Mouse (Mus musculus) NIH3T3 (cell line): ENCODE measurements around the gene Ccdc103.

Experiments
- DNase-seq: peaks from one replicate; pipeline ENCODE4 v3.0.0-alpha.2; 2012; ENCODE audit warnings: low read depth

The Ccdc103 gene

DNA sequence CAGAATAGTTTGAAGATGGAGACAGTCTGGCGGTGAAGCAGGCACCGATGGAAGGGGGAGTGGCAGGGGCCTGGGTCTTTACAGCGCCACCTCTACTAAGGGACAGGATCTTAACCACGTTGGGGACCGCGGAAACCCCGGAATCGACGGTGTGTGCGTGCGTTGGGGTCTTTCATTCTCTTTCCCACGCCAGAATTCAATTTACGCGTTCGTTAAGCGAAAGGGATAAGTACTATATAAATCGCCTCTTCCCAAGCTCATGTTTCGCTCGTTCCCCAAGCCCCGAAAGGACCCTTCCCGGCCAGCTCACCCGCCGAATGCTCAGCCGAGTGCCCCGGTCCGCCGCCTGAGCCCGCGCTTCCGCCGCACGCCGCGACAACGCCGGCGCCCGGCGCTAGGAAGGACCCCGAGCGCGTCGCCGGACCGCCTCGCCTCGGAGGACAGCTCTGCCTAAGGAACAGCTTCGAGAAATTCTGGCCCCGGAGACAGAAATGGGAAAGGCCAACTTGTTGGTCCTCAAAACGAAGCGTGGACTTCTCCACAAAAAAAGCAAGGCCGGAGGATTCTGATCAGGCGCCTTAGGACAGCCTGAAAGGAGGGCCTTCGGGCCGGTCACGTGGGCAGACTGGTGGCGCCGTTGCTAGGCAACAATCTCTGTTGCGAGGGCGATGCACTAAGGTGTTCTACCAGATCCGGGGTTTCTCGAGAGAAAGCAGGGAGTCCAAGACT lies at the start of gene Ccdc103, which contains the start of gene Eftud2:
TSS of gene Ccdc103 (plus strand) at position 620 of the 729 bp plus-strand sequence.
TSS of gene Eftud2 (minus strand) at position 401 of the 729 bp plus-strand sequence.
- DNase-seq: peak; percentile 94

DNA sequence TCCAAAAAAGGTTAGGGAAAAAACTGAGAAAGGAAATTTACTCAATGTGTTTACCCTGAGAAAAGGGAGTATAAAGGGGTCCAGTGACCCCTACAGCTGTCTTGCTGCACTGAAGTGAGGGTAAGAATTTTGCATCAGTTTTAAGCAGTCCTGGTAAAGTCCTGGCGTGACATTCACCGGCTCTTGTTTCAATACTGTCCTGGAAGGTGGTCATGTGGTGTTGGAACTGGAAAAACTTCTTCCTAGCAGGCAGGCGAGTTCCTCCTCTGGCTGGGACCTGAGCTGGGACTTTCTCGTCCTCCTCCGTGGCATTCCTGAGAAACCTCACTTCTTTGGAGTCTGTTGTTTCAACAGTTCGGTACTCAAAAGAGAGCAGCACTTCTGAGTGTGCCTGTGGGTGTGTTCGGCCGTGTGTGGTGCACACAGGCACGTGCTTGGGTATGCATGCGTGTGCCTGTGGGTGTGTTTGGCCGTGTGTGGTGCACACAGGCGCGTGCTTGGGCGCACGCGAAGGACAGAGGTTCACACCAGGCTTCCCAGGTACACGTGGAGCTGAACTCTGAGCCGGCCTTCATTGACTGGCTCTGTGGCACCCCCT lies 48.2 kb upstream of the Ccdc103 start:
- DNase-seq: no peak

DNA sequence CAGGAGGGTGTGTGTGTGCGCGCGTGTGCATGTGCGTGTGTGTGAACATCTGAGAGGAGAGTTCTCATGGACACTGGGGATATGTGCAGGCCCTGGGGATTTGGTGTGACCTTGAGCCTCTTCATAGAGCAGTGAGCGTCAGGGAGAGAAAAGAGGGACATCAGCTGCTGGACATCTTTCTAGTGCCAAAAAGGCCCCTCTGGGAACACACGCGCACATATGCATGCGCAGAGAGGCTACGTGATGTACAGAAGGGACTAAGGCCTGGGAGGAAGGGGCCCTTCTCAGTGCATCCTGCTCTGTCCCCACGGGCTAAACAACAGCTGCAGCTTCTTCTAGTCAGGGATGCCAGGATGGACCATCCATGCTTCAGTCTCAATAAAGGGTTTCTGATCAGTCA lies 46.8 kb upstream of the Ccdc103 start:
- no peak for DNase-seq

DNA sequence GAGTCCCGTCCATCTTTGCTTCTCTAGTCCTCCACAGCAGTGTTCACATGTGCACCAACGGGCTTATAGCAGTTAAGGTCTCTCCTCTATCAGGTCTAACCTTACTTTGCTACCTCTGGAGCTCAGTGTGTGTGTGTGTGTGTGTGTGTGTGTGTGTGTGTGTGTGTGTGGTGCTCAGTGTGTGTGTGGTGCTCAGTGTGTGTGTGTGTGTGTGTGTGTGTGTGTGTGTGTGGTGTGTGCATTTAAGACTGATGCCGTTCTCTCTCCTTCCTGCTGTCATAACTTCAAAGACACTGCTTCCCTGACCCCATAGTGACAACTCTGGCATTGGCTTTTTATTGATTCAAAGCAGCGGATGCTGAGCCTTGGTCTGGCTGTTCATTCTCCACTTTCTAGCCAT lies 45.5 kb upstream of the Ccdc103 start, which contains the start of gene Higd1b:
TSS of gene Higd1b (plus strand) at position 301 of the 400 bp plus-strand sequence.
- no peak for DNase-seq

DNA sequence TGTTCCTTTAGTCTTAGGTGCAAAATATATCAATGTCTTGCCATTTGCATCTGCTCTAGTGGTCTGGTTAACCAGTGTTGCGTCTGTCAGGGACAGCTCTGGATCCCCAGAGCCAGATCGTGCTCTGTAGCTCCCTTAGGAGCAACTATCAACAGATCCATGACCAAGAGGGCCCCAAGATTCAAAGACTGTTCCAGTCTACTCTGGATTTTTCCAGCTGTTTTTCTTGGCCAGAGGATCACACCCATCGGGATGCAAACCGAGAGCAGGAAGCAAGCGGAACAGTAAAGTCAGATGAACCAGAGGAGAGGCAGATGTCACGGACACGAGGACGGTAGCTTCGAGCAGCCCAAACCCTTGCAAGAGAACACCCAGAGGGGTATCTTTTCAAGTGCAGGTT lies 44.9 kb upstream of the Ccdc103 start:
- DNase-seq: no peak

DNA sequence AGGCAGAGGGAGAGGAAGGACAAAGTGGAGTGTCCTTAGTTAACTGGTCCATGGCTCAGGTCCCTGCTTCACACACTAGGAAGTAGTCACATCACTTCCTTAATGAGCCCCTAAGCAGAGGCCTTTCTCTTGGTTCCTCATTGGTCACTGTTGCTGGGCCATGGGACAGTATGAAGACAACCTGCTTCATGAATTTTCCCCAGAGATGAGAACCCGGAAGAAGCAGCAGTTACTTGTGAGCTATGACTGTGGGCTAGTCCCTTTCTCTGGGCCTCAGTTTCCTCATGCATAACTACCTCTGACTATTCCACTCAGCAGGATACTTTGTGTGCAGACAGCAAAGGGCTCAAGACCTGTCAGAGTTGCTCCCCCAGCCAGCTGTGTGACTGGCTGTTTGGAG lies 43.6 kb upstream of the Ccdc103 start:
- DNase-seq: no peak

DNA sequence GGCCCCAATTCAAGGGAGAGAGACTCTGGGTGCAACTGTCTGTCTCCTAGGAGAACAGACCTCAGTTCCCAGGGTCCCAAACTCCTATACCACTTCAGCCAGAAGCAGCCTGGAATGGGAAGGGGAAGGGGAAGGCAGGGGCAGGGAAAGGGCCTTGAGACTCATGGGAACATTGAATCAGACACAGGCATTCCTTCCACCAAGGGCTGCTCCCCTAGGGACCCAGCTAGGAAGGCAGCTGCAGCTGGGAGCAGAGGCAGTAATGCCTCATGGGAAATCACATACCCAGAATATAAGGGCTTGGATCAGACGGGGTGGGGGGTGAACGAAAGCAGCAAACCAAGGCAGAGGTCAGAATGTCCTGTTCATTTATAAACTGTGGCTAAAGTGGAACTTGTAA lies 42.9 kb upstream of the Ccdc103 start:
- DNase-seq: no peak

DNA sequence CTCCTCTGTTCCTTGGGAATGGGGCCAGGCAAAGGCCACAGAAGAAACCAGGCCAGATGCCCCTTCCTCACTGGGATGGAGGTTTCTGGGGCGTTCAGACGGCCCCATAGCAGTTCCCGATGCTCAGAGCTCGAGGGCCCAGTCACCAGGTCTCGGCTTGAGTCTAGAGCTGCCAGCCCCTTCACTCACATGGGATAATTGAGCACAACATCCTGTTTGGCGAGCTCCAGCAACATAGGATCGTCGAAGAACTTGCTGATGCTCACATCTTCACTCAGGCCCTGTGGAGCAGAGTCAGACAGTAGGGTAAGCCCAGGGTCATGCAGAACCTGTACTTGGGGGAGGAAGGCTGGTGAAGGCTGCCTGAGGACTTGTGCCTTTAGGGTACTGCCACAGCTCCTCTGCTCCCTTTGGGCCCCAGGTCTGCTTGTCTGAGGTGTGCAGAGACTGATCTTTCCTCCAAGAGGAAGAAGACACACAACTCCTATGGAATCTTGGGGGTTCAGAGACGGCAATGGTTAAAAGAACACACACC lies 42.3 kb upstream of the Ccdc103 start:
- DNase-seq: no peak

DNA sequence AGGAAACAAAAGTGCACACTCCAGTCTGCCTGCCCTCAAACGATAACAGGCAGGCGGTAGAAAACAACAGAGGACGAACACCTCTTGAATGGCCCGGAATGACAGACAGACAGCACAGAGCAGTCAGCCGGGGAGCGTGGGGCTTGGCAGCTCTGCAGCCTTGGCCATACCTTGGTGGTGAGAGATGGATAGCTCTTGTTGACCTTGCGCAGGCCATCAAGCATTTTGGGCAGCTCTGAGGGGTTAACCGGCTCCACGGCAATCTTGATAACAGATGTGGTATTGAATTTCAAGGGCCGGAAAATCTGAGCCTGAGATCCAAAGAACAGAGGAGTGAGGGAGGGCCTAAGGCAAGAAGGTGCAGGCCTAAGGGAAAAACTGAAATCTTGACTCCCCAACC lies 35.1 kb upstream of the Ccdc103 start:
- no peak for DNase-seq

DNA sequence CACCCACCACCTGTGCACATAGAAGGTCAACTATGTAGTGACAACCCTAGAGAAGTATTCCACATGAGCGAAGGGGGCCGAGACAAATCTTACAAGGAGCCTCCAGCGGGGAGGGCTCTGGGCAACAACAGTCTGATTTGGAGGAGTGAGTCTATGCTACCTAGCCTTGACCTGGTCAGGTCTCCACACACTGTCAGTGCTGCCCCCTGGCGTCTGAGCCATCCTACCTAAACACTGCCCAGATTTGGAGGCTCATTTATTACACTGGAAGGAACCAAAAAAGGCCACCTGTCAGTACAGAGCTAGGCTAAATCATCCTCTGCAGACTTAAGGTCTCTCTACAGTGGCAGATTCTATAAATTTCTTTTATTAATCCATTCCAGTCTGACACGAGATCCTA lies 29.1 kb upstream of the Ccdc103 start:
- DNase-seq: peak; percentile 80

DNA sequence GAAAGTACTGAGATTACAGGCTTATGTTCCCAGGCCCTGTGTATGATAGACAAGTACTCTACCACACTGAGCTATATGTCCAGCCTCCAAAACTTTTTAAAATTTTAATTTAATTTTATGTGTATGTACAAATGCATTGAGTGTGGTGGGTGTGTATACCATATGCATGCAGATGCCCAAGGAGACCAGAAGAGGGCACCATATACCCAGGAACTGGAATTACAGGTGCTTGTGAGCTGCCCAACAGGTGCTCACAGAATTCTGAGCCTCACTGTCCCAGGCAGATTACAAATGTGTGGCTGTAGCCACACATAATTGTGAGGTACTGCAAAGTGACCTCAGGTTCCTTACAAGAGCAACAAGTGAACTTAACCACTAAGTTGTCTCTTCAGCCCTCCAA lies 27.2 kb upstream of the Ccdc103 start:
- peak; percentile 36 for DNase-seq

DNA sequence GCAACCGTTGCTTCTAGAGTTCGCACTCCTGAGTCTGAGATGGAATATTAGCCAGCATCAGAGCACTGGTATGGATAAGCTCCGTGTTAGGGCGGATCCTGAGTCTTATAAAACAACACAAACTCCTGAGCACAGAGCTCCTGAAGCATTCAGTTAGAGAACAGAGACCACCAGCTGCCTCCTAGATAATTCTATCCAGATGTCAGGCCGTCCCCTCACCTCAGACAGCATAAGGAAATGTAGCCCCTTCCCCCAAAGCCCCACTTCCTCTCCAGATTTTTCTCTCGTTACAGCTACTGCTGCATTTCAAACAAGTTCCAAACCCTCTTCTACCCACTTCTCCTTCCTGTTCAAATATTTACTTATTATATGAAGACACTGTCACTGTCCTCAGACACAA lies 25.1 kb upstream of the Ccdc103 start:
- DNase-seq: no peak

DNA sequence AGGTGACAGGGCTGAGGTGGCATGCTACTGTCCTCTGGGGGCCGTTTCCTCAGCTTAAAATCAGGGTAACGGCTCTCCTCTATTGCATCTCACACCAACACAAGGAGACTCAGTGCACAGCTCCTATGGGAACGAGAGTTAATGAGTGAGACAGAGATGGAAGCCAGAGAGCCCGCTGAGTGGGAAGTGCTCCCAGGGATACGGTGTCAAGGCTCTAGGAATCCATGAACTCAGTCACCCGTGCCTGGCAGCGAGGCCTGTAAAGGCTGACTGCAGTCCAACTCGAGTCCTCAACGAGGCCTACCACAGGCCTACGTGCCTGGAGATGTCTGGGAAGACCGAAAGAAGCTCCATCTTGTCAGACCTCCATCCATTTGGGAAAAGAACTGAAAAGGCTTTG lies 22.1 kb upstream of the Ccdc103 start:
- DNase-seq: no peak

DNA sequence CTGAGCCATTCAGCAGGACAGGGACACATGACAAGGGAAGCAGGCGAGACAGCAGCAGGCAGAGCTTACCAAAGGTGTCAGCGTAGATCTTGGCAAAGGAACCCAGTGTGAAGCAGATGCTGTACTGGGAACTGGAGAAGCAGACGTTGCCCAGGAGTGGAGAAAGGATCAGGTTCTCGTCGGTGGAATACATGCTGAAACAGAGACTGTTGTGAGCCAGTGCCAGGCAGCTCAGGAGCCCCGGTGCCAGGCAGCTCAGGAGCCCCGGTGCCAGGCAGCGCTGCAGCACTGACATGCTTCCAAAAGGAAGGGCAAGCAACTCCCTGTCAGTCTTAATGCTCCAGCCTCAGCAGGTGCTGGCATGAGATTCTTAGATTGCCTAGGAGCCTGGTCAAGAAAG lies 21.1 kb upstream of the Ccdc103 start:
- no peak for DNase-seq

DNA sequence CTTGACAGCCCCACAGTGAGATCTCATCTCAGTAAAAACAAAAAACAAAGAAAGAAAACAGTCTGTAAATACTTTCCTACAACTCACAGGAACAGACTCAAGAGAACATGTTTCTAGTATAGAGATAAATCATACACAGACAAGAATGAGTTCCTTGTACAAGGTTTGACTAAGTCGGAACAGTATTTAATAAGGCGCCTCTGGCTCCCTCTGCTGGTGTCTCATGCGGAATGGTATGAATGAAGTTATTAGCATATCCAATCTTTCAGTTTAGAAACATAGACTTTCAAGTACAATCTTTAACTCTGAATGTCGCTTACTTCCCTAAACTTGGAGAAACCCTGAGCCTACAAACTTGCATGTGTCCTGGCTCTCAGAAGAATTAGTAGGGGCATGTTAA lies 16.7 kb upstream of the Ccdc103 start:
- DNase-seq: peak; percentile 93

DNA sequence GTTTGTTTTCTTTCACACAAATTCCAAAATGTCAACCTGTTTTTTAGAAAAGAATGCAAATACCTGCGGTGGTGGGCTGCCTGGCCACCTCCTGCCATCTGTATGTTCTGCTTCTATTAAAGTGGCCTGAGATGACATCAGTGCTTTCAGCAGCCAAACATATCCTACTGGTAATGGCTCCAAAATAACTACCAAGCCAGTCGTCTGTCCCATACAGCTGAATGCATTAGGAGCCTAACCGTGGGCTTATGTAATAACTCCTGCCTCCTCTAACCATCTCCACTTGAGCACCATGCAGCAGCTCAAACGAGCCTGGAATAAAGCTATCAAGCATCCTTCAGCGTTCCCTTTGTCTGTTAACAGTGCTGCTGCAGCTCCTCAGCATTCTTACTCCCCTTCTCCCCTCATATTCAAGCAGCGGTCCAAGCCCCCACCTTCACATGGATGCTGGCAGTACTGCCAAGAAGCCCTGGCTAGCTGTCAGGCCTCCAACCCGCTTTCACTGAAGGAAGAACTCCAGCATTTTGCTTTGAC lies 6.1 kb upstream of the Ccdc103 start:
- no peak for DNase-seq

DNA sequence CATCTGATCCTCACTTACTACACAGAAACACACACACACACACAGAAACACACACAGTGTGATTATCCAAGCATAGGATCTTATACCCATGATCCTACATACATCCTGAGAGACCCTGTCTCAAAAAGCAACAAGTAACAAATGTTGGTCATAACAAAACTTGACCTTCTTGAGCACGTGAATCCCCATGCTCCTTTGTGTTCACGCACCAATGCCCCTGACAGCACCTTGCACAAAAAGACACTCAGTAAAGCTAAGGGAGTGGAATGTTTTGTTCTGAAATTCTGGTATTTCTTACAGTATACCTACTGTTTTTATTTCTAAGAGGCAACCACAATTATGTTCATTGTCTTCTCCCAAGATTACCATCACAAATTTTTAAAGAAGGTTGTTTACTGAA lies 1.4 kb upstream of the Ccdc103 start:
- no peak for DNase-seq

DNA sequence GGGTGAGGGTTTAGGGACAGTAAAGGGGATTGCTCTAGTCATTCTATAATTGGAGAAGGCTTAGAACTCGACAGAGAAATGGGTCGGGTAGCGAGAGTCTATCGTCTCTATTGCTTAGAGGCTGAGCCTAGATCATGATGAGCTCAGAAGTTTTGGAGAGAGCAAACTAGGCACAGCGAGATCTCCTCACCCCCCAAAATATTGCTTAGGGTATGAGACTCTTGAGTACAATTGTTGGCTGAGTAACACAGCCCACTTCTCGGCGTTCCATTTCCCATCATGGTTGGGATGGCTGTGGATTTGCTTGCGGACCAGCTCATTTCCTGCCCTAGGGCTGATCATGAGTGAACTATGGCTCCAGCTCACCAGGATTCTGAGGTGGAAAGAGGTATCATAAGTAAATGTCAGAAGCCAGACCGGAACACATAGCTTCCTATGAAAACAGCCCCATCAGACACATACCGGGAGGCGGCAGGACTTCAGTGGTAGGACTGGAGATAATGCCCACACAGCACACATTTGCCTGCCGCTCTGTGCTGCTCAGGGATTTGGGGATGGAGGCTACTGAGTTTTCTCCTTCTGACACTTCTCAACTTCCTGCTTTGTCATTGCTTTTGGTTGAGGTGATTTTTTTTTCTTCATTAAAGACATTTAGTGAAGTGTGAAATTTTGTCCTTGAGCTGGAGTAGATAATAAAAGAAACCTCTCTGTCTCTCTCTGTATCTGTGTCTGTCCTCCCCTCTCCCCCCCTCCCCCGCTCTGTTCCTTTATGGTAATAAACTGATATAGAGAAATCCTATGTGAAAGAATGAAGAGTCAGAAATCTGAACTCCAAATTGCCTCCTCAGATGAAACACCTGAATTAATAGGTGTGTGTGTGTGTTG lies 552 bp downstream of the Ccdc103 start:
- no peak for DNase-seq

DNA sequence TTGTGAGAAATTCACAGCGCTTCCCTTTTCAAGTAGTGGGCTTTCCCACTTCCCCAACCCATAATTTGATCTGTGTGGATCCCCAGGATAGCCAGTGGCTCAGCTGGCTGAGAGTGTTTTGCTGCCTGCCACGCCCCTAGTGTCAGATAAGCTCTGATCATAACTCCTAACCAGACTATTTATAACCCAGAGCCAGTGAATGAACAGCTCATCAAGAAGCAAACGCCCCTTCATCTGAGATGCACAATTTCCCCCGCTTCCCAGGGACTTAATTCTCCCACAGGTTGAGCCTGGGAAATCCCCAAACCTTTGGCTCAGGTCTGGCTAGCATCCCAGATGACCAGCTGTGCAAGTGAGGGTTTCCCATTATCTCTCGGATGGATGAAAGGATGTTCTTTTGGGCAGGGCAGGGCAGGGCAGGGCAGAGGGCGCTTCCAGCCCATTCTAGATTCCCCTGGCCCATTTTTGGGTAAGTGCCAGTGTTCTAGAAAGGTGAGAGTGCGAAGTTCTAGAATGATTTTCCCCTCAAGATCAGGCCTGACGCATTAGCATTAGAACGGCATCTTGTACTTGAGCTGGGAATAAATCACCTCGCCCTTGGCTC lies 3.7 kb downstream of the Ccdc103 start, which contains the start of gene Fam187a:
TSS of gene Fam187a (plus strand) at position 554 of the 604 bp plus-strand sequence.
- DNase-seq: peak; percentile 41

DNA sequence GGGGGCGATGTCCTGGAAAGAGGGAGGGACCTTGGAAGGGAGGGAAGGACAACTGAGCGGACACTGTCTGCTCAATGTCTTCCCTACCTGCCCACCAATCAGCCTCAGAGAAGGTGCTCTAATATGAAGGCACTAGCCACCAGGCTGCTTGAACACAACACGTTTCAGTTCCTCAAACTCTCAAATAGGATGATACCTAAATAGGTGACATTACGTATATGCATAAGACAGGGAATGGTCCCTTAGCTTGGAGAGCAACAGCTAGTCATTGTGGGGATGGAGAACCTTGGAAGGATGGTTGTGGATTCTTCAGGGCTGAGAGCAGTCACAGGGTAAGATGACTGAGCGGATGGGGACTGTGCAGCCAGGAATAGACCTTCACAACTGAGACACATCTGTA lies 6.4 kb downstream of the Ccdc103 start:
- DNase-seq: no peak

DNA sequence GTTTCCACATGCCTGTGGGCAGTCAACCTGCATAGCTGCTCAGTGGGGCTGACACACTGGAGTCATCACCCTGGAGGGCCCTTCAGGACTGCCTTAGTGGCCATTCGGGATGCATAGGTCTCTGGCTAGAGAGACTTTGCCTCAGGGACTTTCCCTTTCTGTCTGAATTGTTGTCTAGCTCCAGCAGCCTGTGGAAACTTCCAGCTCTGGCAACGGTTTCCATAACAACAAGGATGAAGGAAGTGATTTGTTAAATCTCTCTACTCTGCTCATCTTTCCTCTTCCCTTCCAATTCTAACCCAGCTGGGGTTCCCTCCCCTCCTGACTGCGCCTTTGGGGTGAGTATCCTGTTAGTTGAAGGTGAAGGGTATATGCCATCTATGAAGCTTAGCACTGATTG lies 7.1 kb downstream of the Ccdc103 start:
- DNase-seq: peak; percentile 55

DNA sequence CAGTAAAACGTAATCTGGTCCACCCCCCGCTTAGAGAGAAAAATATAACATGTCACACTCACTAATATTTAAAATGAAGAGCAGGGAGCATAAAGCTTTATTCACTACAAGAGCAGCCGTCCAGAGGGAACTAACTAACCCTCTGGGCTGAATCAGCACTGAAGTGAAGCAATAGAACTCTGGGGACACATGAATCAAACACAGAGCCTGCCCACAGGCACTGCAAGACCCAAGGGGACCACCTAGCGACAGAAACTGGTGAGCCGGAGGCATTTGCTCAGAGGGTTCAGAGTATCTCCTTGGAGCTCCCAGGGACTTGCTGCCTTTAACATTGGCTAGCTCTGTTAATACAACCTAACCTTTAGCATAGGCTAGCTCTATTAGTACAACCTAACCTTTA lies 9.1 kb downstream of the Ccdc103 start:
- peak; percentile 93 for DNase-seq
